Mouse (Mus musculus): ENCODE data around the gene Zbtb8b. TPM values are rescaled to one million over a fixed set of nuclear protein-coding genes. Genes with fewer than 3 reads are reported as not detected.
A peak's percentile ranks its signal among the peaks of the same experiment; 100 is the strongest.

The Zbtb8b gene
- total and polyA plus RNA-seq, 3 experiments = 0.08 to 0.29 TPM; not detected in 1

- DNase-seq (ENCODE audit: low read depth, low spot score) = peak; percentile 46
- peaks cover 0 to 3% of the 10 kb centered on the region in 2 experiments; a peak in 2 of 4 replicates for H3K27me3 ChIP-seq (ENCODE audit: control insufficient read depth in 1 of 2, insufficient read depth in 2 of 2, low read length in 2 of 2)
- H3K4me3 ChIP-seq (ENCODE audit: control insufficient read depth in 1 of 2, insufficient read depth in 1 of 2, low read depth in 2 of 2, low read length in 2 of 2) = peak within 1 kb of the TSS; percentile 85 to 90
- TF ChIP-seq POLR2A (IDR thresholded peaks at IDR 0.05; ENCODE audit: control insufficient read depth in 1 of 2, insufficient read depth in 1 of 2, low read depth in 1 of 2, low read length in 2 of 2, poor library complexity in 1 of 2) (0 out of 4 replicates have a peak, but pooled peaks of 1 of the 2 experiments have one; percentile 16), USF1 (IDR thresholded peaks at IDR 0.05; ENCODE audit: low read depth, low read length) (no peak), ELF1 (IDR thresholded peaks at IDR 0.05; ENCODE audit: low read depth, low read length) (0 out of 2 replicates have a peak, but pooled peaks have one; percentile 29), POLR2AphosphoS5 (IDR thresholded peaks at IDR 0.05; ENCODE audit: borderline replicate concordance, low read depth, low read length) (no peak), ZKSCAN1 (IDR thresholded peaks at IDR 0.05; ENCODE audit: low read depth, low read length) (no peak), MEF2A (IDR thresholded peaks at IDR 0.05; ENCODE audit: extremely low read depth, insufficient replicate concordance, low read depth, low read length, poor library complexity, severe bottlenecking) (no peak), NRF1 (IDR thresholded peaks at IDR 0.05; ENCODE audit: insufficient read depth, low read depth, low read length, poor library complexity, severe bottlenecking) (peak; percentile 52; the same call in 1 of the 2 replicates), TAL1 (IDR thresholded peaks at IDR 0.05; ENCODE audit: low read length) (no peak), CHD1 (IDR thresholded peaks at IDR 0.05; ENCODE audit: low read depth, low read length) (no peak), SIN3A (IDR thresholded peaks at IDR 0.05; ENCODE audit: low read length) (no peak), TCF12 (IDR thresholded peaks at IDR 0.05; ENCODE audit: low read depth, low read length) (no peak), SMC3 (IDR thresholded peaks at IDR 0.05; ENCODE audit: low read depth, low read length) (no peak)
- H3K9me3 ChIP-seq (replicated peaks; ENCODE audit: insufficient read depth, low read length) = no peaks in the 10 kb centered on the region
- H3K9ac ChIP-seq (ENCODE audit: control insufficient read depth, low read depth, low read length, poor library complexity, severe bottlenecking) = peak within 1 kb of the TSS; percentile 81
- no peaks in the 10 kb centered on the region; the same call in 1 of the 2 replicates for H3K79me2 ChIP-seq (ENCODE audit: control insufficient read depth, insufficient read depth, low read length, poor library complexity)
- H3K36me3 ChIP-seq (ENCODE audit: control insufficient read depth in 1 of 2, insufficient read depth in 2 of 2, low read length in 2 of 2) = peaks cover 0 to 5% of the 10 kb centered on the region in 2 experiments; a peak in 2 of 4 replicates
- H3K4me1 ChIP-seq (ENCODE audit: control insufficient read depth in 1 of 2, insufficient read depth in 2 of 2, low read length in 2 of 2) = peaks cover 2 to 16% of the 10 kb centered on the region in 2 experiments; a peak in 3 of 4 replicates
- no peak within 1 kb of the TSS for H3K27ac ChIP-seq (ENCODE audit: control insufficient read depth, low read depth, low read length)
Observed at GRCm38 (mm10) chr4:129377601-129378390, 62.9 kb downstream of the Zbtb8b start, which contains the start of gene Zbtb8a. Zbtb8a (minus strand) TSS chr4:129378116.

GRCm38 (mm10) chr4:129376961-129377545 is 63.6 kb downstream of the Zbtb8b start:
- no peak overlapping the region for H3K27ac ChIP-seq (ENCODE audit: control insufficient read depth, low read depth, low read length)
- H3K9me3 ChIP-seq (replicated peaks; ENCODE audit: insufficient read depth, low read length) = no peaks in the 10 kb centered on the region
- peaks cover 0 to 5% of the 10 kb centered on the region in 2 experiments; a peak in 2 of 4 replicates for H3K36me3 ChIP-seq (ENCODE audit: control insufficient read depth in 1 of 2, insufficient read depth in 2 of 2, low read length in 2 of 2)
- TF ChIP-seq SMC3 (IDR thresholded peaks at IDR 0.05; ENCODE audit: low read depth, low read length) (no peak), MYB (IDR thresholded peaks at IDR 0.05; ENCODE audit: low read depth, low read length) (no peak), KAT2A (conservative IDR thresholded peaks at IDR 0.05; ENCODE audit: low read depth, low read length) (no peak)
- H3K4me3 ChIP-seq (ENCODE audit: control insufficient read depth in 1 of 2, insufficient read depth in 1 of 2, low read depth in 2 of 2, low read length in 2 of 2) = peak overlapping the region; percentile 82 to 90
- peak overlapping the region; percentile 81 for H3K9ac ChIP-seq (ENCODE audit: control insufficient read depth, low read depth, low read length, poor library complexity, severe bottlenecking)
- peaks cover 0 to 3% of the 10 kb centered on the region in 2 experiments; a peak in 2 of 4 replicates for H3K27me3 ChIP-seq (ENCODE audit: control insufficient read depth in 1 of 2, insufficient read depth in 2 of 2, low read length in 2 of 2)
- H3K79me2 ChIP-seq (ENCODE audit: control insufficient read depth, insufficient read depth, low read length, poor library complexity) = no peaks in the 10 kb centered on the region; the same call in 1 of the 2 replicates
- peak; percentile 54 for DNase-seq (ENCODE audit: low read depth, low spot score)
- H3K4me1 ChIP-seq (ENCODE audit: control insufficient read depth in 1 of 2, insufficient read depth in 2 of 2, low read length in 2 of 2) = peaks cover 2 to 11% of the 10 kb centered on the region in 2 experiments; a peak in 3 of 4 replicates

Measured in MEL (cell line).